Mouse (Mus musculus) myocyte (in vitro differentiated cells): Measurements from ENCODE around the gene Myoz1.
"Not testable (repeated sequence)": the region's sequence is repeated elsewhere in the genome, so short reads cannot be mapped to it uniquely, and the experiment has no call there.

Experiments
- MYOG ChIP-seq, 3 experiments: IDR thresholded peaks; one replicate each; pipeline ENCODE4 v1.6.1; 2011; ENCODE audit warnings: control low read depth in 2 of 3, low read depth in 2 of 3, mild to moderate bottlenecking in 2 of 3; ENCODE audit not compliant: insufficient read length in 2 of 3, control insufficient read depth in 1 of 3, insufficient read depth in 1 of 3
- POLR2A ChIP-seq: IDR thresholded peaks from one replicate; pipeline ENCODE4 v1.6.1; 2011; ENCODE audit warnings: low read depth, mild to moderate bottlenecking, control low read depth, moderate library complexity; ENCODE audit not compliant: insufficient read length
- POLR2AphosphoS2 ChIP-seq: IDR thresholded peaks from one replicate; pipeline ENCODE4 v1.6.1; 2011; ENCODE audit warnings: low read depth, control low read depth; ENCODE audit not compliant: insufficient read length
- SRF ChIP-seq: IDR thresholded peaks from one replicate; pipeline ENCODE4 v1.6.1; 2011; ENCODE audit warnings: low read depth; ENCODE audit not compliant: control insufficient read depth, insufficient read length
- TCF12 ChIP-seq: IDR thresholded peaks from one replicate; pipeline ENCODE4 v1.6.1; 2011; ENCODE audit warnings: mild to moderate bottlenecking, control low read depth; ENCODE audit not compliant: poor library complexity, insufficient read depth, severe bottlenecking
- USF1 ChIP-seq: IDR thresholded peaks from one replicate; pipeline ENCODE4 v1.6.1; 2011; ENCODE audit warnings: low read depth, mild to moderate bottlenecking, control low read depth, moderate library complexity

GRCm38 (mm10) chr14:20703461-20703860 is 47.1 kb upstream of the Myoz1 start:
- not testable (repeated sequence) for TF ChIP-seq MYOG (IDR thresholded peaks at IDR 0.05; ENCODE audit: control insufficient read depth in 1 of 3, insufficient read depth in 1 of 3, insufficient read length in 2 of 3, low read depth in 2 of 3); POLR2A; TCF12; SRF; POLR2AphosphoS2; USF1
